Mouse (Mus musculus) G1E (cell line): Measurements from ENCODE around the gene Cyp2j5.

Source experiments
- CTCF ChIP-seq: IDR thresholded peaks from 2 replicates; pipeline ENCODE4 v1.5.1; 2012; ENCODE audit warnings: low read depth, low read length, inconsistent platforms, mixed read lengths
- GATA2 ChIP-seq: IDR thresholded peaks from 2 replicates; pipeline ENCODE4 v1.6.1; 2012; ENCODE audit warnings: low read depth, low read length, inconsistent platforms, borderline replicate concordance

DNA sequence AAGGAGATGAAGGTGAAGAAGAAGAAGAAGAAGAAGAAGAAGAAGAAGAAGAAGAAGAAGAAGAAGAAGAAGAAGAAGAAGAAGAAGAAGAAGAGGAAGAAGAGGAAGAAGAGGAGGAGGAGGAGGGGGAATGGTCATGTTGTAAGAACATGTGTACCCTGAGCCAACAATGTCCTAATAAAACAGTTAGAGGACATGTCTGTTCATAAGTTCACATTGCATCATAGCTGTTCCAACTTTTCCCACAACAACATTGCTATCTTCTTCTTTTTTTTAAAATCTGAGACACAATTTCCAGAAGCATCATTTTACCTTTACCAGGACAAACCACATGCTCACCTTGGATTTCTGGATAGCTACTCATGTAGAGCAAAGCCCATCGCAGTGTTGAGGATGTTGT lies 28.5 kb downstream of the Cyp2j5 start:
- TF ChIP-seq CTCF = no peak
- no peak for TF ChIP-seq GATA2
